Mouse (Mus musculus) layer of hippocampus, adult 2 months (tissue): ENCODE measurements at regions not wholly inside any gene's neighbourhood (a gene's known extent, or its start where the extent isn't known, plus 50 kb on each side); places are given as distances from the start of the nearest gene placed in this dataset.

Experiments used
- DNase-seq, 2 experiments: peaks; one replicate each; pipeline ENCODE4 v3.0.0; 2022; ENCODE audit warnings: low spot score in 2 of 2
- H3K27ac ChIP-seq: fragments of 200-600 bp; 2 replicates; pipeline ENCODE4 v1.8.1; 2022
- H3K4me3 ChIP-seq: fragments of 200-600 bp; 2 replicates; pipeline ENCODE4 v1.8.1; 2022; ENCODE audit warnings: mild to moderate bottlenecking
- CTCF ChIP-seq: fragments of 200-600 bp; conservative IDR thresholded peaks from 2 replicates; pipeline ENCODE4 v1.8.1; 2022; ENCODE audit warnings: antibody characterized with exemption, mild to moderate bottlenecking, moderate library complexity

DNA sequence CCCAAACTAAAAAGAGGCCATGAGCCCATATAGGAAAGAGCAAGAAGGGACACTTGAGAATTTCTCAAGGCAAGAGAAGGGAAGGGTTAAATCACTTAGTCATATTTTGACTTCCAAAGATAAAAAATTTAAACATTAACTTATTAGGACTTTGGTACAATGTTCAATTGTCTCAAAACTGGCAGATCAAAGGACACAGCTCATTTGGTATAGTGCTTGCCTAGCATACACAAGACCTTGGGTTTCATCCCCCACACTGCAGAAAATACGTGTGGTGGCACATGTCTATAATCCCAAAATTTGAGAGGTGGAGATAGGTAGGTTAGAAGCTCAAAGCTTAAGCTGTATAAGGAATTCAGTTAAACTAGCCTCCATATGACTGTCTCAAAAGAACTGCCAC, 658.4 kb upstream of the Pfkp start:
- TF ChIP-seq CTCF, result no peak
- no peak for DNase-seq
- H3K4me3 ChIP-seq, result no peak overlapping the region
- H3K27ac ChIP-seq, result no peak overlapping the region

DNA sequence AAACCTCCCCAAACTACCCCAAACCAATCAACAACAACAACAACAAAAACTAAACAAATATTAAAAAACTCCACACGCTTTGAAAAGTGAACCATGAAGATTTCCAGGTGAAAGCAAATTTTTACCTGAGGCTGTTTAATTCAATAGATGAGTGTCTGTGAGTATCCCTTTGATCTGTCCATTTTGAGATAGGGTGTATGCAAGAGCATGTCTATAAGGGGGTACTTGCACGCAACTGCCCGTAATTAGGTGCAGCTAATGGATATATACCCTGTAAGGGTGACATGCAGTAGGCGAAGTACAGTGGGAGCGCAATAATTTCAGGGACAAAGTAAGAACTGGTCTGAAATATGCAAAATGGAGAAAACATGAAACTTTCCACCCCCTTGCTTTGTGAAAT, 658.8 kb upstream of the Pfkp start:
- TF ChIP-seq CTCF, result no peak
- no peak for DNase-seq
- no peak overlapping the region for H3K27ac ChIP-seq
- no peak overlapping the region for H3K4me3 ChIP-seq

- TF ChIP-seq CTCF, result no peak
- no peak for DNase-seq
- H3K27ac ChIP-seq, result no peak overlapping the region
- H3K4me3 ChIP-seq, result no peak overlapping the region
Measured at GRCm38 (mm10) chr13:7313474-7313873, 664.9 kb upstream of the Pfkp start.

GRCm38 (mm10) chr13:7330151-7330550, 681.6 kb upstream of the Pfkp start:
- no peak for DNase-seq
- no peak overlapping the region for H3K27ac ChIP-seq
- H3K4me3 ChIP-seq, result no peak overlapping the region
- no peak for TF ChIP-seq CTCF

GRCm38 (mm10) chr13:7345760-7346159, 697.2 kb upstream of the Pfkp start:
- no peak overlapping the region for H3K4me3 ChIP-seq
- no peak overlapping the region for H3K27ac ChIP-seq
- no peak for DNase-seq
- no peak for TF ChIP-seq CTCF

DNA sequence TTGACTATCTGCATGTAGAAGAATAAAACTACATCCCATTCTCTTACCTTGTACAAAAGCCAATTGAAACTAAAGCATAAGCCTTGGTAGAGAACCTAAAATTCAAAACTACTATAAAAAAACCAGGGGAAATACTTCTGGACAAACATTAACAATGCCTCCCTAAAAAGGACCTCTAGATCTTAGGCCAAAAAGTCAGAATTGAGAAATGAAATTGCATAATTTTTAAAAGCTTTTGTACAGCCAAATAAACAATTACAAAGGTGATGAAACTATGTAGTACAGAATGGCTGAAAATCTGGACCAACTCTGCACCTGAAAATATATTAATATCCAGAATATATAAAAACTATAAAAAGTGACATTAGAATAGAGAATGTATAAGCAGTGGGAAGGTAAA, 699.9 kb upstream of the Pfkp start:
- no peak for DNase-seq
- no peak for TF ChIP-seq CTCF
- Histone ChIP-seq H3K27ac (no peak overlapping the region), H3K4me3 (no peak overlapping the region)

DNA sequence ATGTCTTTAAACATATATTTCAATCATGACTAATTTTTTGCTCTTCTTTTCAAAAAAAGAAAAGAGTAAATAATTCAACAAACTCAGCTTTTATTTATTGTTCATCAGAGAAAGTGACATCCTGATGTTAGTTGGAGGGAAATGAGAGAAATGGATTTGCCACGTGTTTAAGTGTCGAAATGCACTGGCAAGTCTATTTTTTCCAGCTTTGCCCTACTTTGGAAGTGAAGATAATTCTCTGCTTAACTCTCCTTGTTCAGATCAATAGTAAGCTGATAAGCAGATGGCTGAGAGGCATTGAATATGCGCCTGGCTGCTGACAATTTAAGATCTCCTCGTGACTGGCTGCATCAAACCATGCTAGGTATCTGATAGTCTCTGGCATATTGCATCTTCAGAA, 704.4 kb upstream of the Pfkp start:
- Histone ChIP-seq H3K4me3 (no peak overlapping the region), H3K27ac (no peak overlapping the region)
- no peak for TF ChIP-seq CTCF
- DNase-seq, result no peak

GRCm38 (mm10) chr13:7357071-7357470, 708.5 kb upstream of the Pfkp start:
- TF ChIP-seq CTCF, result no peak
- Histone ChIP-seq H3K27ac (no peak overlapping the region), H3K4me3 (no peak overlapping the region)
- no peak for DNase-seq

GRCm38 (mm10) chr13:7373559-7373958, 725.0 kb upstream of the Pfkp start:
- no peak overlapping the region for H3K4me3 ChIP-seq
- no peak for DNase-seq
- no peak for TF ChIP-seq CTCF
- no peak overlapping the region for H3K27ac ChIP-seq

DNA sequence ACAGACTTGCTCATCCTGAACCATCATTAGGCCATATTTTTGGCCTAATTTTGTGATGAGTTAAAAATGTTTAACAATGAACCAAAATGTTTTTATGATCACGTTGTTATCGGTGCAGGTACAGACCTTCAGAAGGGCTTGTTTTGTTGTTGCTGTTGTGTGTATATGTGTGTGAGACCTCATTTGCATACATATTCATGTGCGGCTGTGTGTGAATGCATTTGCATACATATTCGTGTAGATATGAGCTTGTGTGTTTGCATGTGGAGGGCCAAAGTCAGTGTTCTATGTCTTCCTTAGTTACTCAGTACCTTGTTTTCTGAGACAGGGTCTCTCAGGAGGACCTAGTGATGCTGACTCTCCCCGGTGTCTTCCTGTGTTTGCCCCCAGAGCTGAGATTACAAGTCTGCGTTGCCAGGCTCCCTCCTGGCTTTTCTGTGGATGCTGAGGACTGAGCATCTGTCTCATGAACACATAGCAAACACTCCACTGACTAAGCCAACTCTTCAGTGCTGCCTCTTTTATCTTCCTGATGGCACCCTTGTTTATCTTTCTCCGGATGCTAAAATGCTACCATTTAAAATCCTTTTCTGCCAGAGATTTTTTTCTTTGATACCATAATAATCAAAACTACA, 726.5 kb upstream of the Pfkp start:
- no peak for TF ChIP-seq CTCF
- DNase-seq, result peak; percentile 11 to 12

GRCm38 (mm10) chr13:7414342-7415287, 766.0 kb upstream of the Pfkp start:
- H3K27ac ChIP-seq, result no peak overlapping the region
- no peak for DNase-seq
- no peak overlapping the region for H3K4me3 ChIP-seq
- TF ChIP-seq CTCF, result no peak

More for the DNA sequence above, 726.5 kb upstream of the Pfkp start:
- peak overlapping the region; percentile 51; the same call in 1 of the 2 replicates for H3K27ac ChIP-seq
- H3K4me3 ChIP-seq, result no peak overlapping the region

DNA sequence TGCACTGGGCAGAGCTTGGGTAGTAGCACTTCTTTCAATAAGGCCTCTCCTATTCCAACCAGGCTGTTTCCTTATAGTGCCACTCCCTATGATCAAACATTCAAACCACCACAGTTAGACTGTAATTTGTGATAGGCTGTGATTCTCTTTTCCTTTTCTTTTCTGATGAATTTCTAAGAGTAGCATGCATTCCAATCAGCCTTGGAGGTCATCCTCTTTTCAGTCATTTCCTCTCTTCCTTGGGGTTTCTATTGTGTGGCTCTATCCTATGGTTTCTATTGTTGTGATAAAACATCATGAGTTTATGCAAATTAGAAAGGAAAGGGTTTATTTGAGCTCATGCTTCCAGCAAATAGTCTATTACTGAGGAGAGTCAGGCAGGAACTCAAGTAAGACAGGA, 774.9 kb upstream of the Adarb2 start:
- TF ChIP-seq CTCF, result no peak
- DNase-seq, result no peak
- H3K27ac ChIP-seq, result no peak overlapping the region
- H3K4me3 ChIP-seq, result no peak overlapping the region

DNA sequence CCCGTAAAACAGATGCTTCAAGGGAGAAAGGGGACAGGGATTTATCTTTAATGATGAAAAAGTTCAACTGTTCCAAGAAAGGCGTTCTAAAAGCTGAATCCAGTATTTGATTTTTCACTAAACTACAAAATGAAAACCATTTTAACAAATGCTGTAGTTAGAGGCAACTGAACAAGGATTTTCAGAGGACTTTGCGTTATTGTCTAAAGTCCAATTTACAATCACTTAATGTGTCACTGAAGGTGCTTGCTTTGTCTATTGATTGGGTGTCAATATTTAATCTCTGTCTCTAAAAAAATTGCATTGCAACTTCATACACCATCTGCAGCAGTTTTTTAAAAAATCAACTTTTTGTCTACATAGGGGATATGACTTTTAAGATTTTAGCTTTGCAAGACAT, 773.4 kb upstream of the Adarb2 start:
- H3K4me3 ChIP-seq, result no peak overlapping the region
- H3K27ac ChIP-seq, result no peak overlapping the region
- DNase-seq, result no peak
- TF ChIP-seq CTCF, result no peak
